Comparison of ENCODE assay signal across 8 mouse cellular contexts in genomic region chr6:28423767-28424695, GRCm38 (mm10). TPM values are rescaled to one million over a fixed set of nuclear protein-coding genes. Genes with fewer than 3 reads are reported as not detected.
DNase-seq lines count a peak whose midpoint lies in the region; ATAC-seq and TF ChIP-seq lines count a peak whose summit lies in the region.

No protein-coding gene starts in this region.

- peaks cover 35% of the 10 kb centered on the region for H3K4me1 ChIP-seq in forebrain, embryonic 16.5 days (replicated peaks; ENCODE audit: control insufficient read depth, insufficient read depth, low read length)
- H3K4me1 ChIP-seq in hindbrain, embryonic 12.5 days = peaks cover 39% of the 10 kb centered on the region

- ATAC-seq in forebrain, embryonic 16.5 days = peak; percentile 43
- peak; percentile 69 for ATAC-seq in hindbrain, embryonic 12.5 days (ENCODE audit: low FRiP score)

- WGBS in forebrain, embryonic 16.5 days = 12% methylated on average over 40 of the region's 46 CpGs
- WGBS in hindbrain, embryonic 12.5 days = 11% methylated on average over 42 of the region's 46 CpGs
- 16% methylated on average over 45 of the region's 46 CpGs for WGBS in macrophage (ENCODE audit: missing documents)

- peak overlapping the region; percentile 98 for H3K9ac ChIP-seq in forebrain, embryonic 16.5 days (replicated peaks; ENCODE audit: low read depth, low read length)
- peak overlapping the region; percentile 96 for H3K9ac ChIP-seq in hindbrain, embryonic 12.5 days

- peaks cover under 1% of the 10 kb centered on the region; the same call in 1 of the 2 replicates for H3K36me3 ChIP-seq in forebrain, embryonic 16.5 days (ENCODE audit: control insufficient read depth, insufficient read depth)
- H3K36me3 ChIP-seq in hindbrain, embryonic 12.5 days = peaks cover 22% of the 10 kb centered on the region
- peaks cover 17% of the 10 kb centered on the region; the same call in 1 of the 2 replicates for H3K36me3 ChIP-seq in macrophage (ENCODE audit: inconsistent target)

- H3K9me3 ChIP-seq in forebrain, embryonic 16.5 days (ENCODE audit: control insufficient read depth, low read length) = no peaks in the 10 kb centered on the region
- H3K9me3 ChIP-seq in hindbrain, embryonic 12.5 days (replicated peaks) = no peaks in the 10 kb centered on the region

- TF ChIP-seq CTCF in left cerebral cortex, adult 2 months (IDR thresholded peaks at IDR 0.05) = peak; percentile 23

- peak overlapping the region; percentile 69 for H3K4me2 ChIP-seq in forebrain, embryonic 16.5 days (ENCODE audit: low read length)
- H3K4me2 ChIP-seq in hindbrain, embryonic 12.5 days (replicated peaks) = peak overlapping the region; percentile 73

- H3K27ac ChIP-seq in forebrain, embryonic 16.5 days (ENCODE audit: low read length) = peak overlapping the region; percentile 77
- peak overlapping the region; percentile 80 for H3K27ac ChIP-seq in hindbrain, embryonic 12.5 days
- peak overlapping the region; percentile 97 for H3K27ac ChIP-seq in left cerebral cortex, adult 2 months
- peak overlapping the region; percentile 34; the same call in 1 of the 2 replicates for H3K27ac ChIP-seq in macrophage

- DNase-seq in MN1 (ENCODE audit: low spot score) = peak; percentile 63
- DNase-seq in cerebellum, adult 11-12 months = peak; percentile 82
- peak; percentile 47 to 57 for DNase-seq in left cerebral cortex, adult 2 months (ENCODE audit: extremely low spot score in 1 of 2, low spot score in 2 of 2)
- DNase-seq in right cerebral cortex, postnatal 10 days (ENCODE audit: low spot score in 2 of 2) = peak; percentile 55 to 60
- DNase-seq in urinary bladder, postnatal 36 days (ENCODE audit: low spot score in 2 of 2) = peak; percentile 44 to 53

- H3K27me3 ChIP-seq in forebrain, embryonic 16.5 days (replicated peaks; ENCODE audit: control insufficient read depth, insufficient read depth, low read length) = no peaks in the 10 kb centered on the region
- no peaks in the 10 kb centered on the region for H3K27me3 ChIP-seq in hindbrain, embryonic 12.5 days

- H3K79me2 ChIP-seq in macrophage (ENCODE audit: inconsistent target) = peaks cover 47% of the 10 kb centered on the region

- peak overlapping the region; percentile 84 for H3K4me3 ChIP-seq in forebrain, embryonic 16.5 days (replicated peaks; ENCODE audit: low read length)
- H3K4me3 ChIP-seq in hindbrain, embryonic 12.5 days = peak overlapping the region; percentile 80
- peak overlapping the region; percentile 73 for H3K4me3 ChIP-seq in left cerebral cortex, adult 2 months
- H3K4me3 ChIP-seq in macrophage (ENCODE audit: inconsistent target) = peak overlapping the region; percentile 61

- intact Hi-C loops in left cerebral cortex, adult 2 months (cut with DNase I) = loop anchor here (1.0 to 5.0 kb wide), 4 partner anchors 55 to 598 kb away; partner anchors contain the start of gene Lrrc4

RNA-seq across cellular contexts. Expression of gene Arf5, which starts 0.7 kb away (rescaled TPM):
- 389 and 423 TPM in 2 replicates for polyA plus RNA-seq in forebrain, embryonic 16.5 days (2015; fragmentation: Nextera tagmentation; extraction: Ambion mirVana)
- polyA plus RNA-seq in hindbrain, embryonic 12.5 days (2016; fragmentation: Nextera tagmentation; extraction: Ambion mirVana) = 325 and 330 TPM in 2 replicates
- total RNA-seq in left cerebral cortex, adult 2 months (2021) = 100 to 1,000 TPM; 263 TPM
- total RNA-seq in macrophage (2018; cell fraction: chromatin; rRNA removed) = 10 to 100 TPM; 14.8 to 96.9 (median 38.8) TPM
- total RNA-seq in macrophage (2018; cell fraction: cytosol; rRNA removed) = 100 to 1,000 TPM; 128 to 184 (median 157) TPM
- 100 to 1,000 TPM in 6 of 26 experiments, 10 to 100 TPM in 20; 41.5 to 143 (median 77.1) TPM for total RNA-seq in macrophage (2018; cell fraction: nucleus; rRNA removed)
- polyA plus RNA-seq in macrophage (2018) = 92.9 to 162 TPM (median 155 TPM) in 3 replicates

RNA-seq across cellular contexts. Expression of gene Fscn3, which starts 3.6 kb away (rescaled TPM):
- not detected in 2 replicates for polyA plus RNA-seq in forebrain, embryonic 16.5 days (2015; fragmentation: Nextera tagmentation; extraction: Ambion mirVana)
- polyA plus RNA-seq in hindbrain, embryonic 12.5 days (2016; fragmentation: Nextera tagmentation; extraction: Ambion mirVana) = not detected in 2 replicates
- not detected for total RNA-seq in left cerebral cortex, adult 2 months (2021)
- total RNA-seq in macrophage (2018; cell fraction: chromatin; rRNA removed) = under 1 TPM in 4 of 26 experiments, not detected in 22; 0.25 to 0.57 (median 0.45) TPM
- not detected for total RNA-seq in macrophage (2018; cell fraction: cytosol; rRNA removed)
- total RNA-seq in macrophage (2018; cell fraction: nucleus; rRNA removed) = under 1 TPM in 2 of 26 experiments, not detected in 24; 0.35 to 1.00 TPM
- polyA plus RNA-seq in macrophage (2018) = not detected in 3 replicates

RNA-seq across cellular contexts. Expression of gene Gcc1, which starts 4.2 kb away (rescaled TPM):
- 17.1 and 17.2 TPM in 2 replicates for polyA plus RNA-seq in forebrain, embryonic 16.5 days (2015; fragmentation: Nextera tagmentation; extraction: Ambion mirVana)
- 16.0 and 16.4 TPM in 2 replicates for polyA plus RNA-seq in hindbrain, embryonic 12.5 days (2016; fragmentation: Nextera tagmentation; extraction: Ambion mirVana)
- total RNA-seq in left cerebral cortex, adult 2 months (2021) = 10 to 100 TPM; 20.9 to 25.7 TPM
- total RNA-seq in macrophage (2018; cell fraction: chromatin; rRNA removed) = 10 to 100 TPM in 21 of 26 experiments, 1 to 10 TPM in 5; 4.9 to 46.1 (median 17.6) TPM
- total RNA-seq in macrophage (2018; cell fraction: cytosol; rRNA removed) = 10 to 100 TPM in 24 of 26 experiments, 1 to 10 TPM in 2; 8.6 to 24.5 (median 14.6) TPM
- 10 to 100 TPM in 25 of 26 experiments, 1 to 10 TPM in 1; 9.0 to 32.8 (median 20.7) TPM for total RNA-seq in macrophage (2018; cell fraction: nucleus; rRNA removed)
- polyA plus RNA-seq in macrophage (2018) = 10.6 to 11.9 TPM (median 10.9 TPM) in 3 replicates

RNA-seq across cellular contexts. Expression of gene Pax4, which starts 25.1 kb away (rescaled TPM):
- polyA plus RNA-seq in forebrain, embryonic 16.5 days (2015; fragmentation: Nextera tagmentation; extraction: Ambion mirVana) = 0.48 TPM in 1 of 2 replicates, not detected in the other
- not detected in 2 replicates for polyA plus RNA-seq in hindbrain, embryonic 12.5 days (2016; fragmentation: Nextera tagmentation; extraction: Ambion mirVana)
- not detected for total RNA-seq in left cerebral cortex, adult 2 months (2021)
- 1 to 10 TPM in 1 of 26 experiments, not detected in 25; 1.2 TPM for total RNA-seq in macrophage (2018; cell fraction: chromatin; rRNA removed)
- total RNA-seq in macrophage (2018; cell fraction: cytosol; rRNA removed) = under 1 TPM in 1 of 26 experiments, not detected in 25; 0.14 TPM
- total RNA-seq in macrophage (2018; cell fraction: nucleus; rRNA removed) = 1 to 10 TPM in 1 of 26 experiments, not detected in 25; 2.2 TPM
- polyA plus RNA-seq in macrophage (2018) = not detected in 3 replicates

RNA-seq across cellular contexts. Expression of gene Zfp800, which starts 26.2 kb away (rescaled TPM):
- 18.4 and 21.2 TPM in 2 replicates for polyA plus RNA-seq in forebrain, embryonic 16.5 days (2015; fragmentation: Nextera tagmentation; extraction: Ambion mirVana)
- polyA plus RNA-seq in hindbrain, embryonic 12.5 days (2016; fragmentation: Nextera tagmentation; extraction: Ambion mirVana) = 21.7 and 22.9 TPM in 2 replicates
- 10 to 100 TPM; 20.9 to 24.5 TPM for total RNA-seq in left cerebral cortex, adult 2 months (2021)
- total RNA-seq in macrophage (2018; cell fraction: chromatin; rRNA removed) = 100 to 1,000 TPM in 19 of 26 experiments, 10 to 100 TPM in 7; 48.6 to 324 (median 123) TPM
- 10 to 100 TPM; 23.9 to 74.5 (median 39.1) TPM for total RNA-seq in macrophage (2018; cell fraction: cytosol; rRNA removed)
- total RNA-seq in macrophage (2018; cell fraction: nucleus; rRNA removed) = 100 to 1,000 TPM in 20 of 26 experiments, 10 to 100 TPM in 6; 67.0 to 272 (median 130) TPM
- polyA plus RNA-seq in macrophage (2018) = 18.0 to 19.9 TPM (median 19.3 TPM) in 3 replicates

Comparison
In these comparisons a context has a peak if more than half of its experiments do, and no peak if none do; other contexts are left out.
1. Peak in every context shown above with its lines: DNase-seq, ATAC-seq, H3K4me3 ChIP-seq and H3K27ac ChIP-seq.
2. H3K27ac ChIP-seq: peak in every context shown above with its lines; median percentile 97 in left cerebral cortex, adult 2 months; 80 in hindbrain, embryonic 12.5 days; 77 in forebrain, embryonic 16.5 days; 34 in macrophage.